Mouse (Mus musculus): ENCODE results near the gene Olfr769.

- TF ChIP-seq CTCF (IDR thresholded peaks at IDR 0.05) (no peak), EP300 (IDR thresholded peaks at IDR 0.05; ENCODE audit: insufficient read depth, low read depth, low read length) (no peak), POLR2A (IDR thresholded peaks at IDR 0.05; ENCODE audit: insufficient read depth, low read depth, low read length) (no peak)
These were observed at the start of gene Olfr769 for GRCm38 (mm10) chr10:129117761-129118160.

Data from heart, adult 2 months (tissue).